Mouse (Mus musculus) G1E-ER4 (cell line): ENCODE results near the gene Cbll1. TPM values are rescaled to one million over a fixed set of nuclear protein-coding genes. Genes with fewer than 3 reads are reported as not detected.

Source experiments
- GATA1 ChIP-seq: IDR thresholded peaks from one replicate; pipeline ENCODE4 v1.8.0; 2012; ENCODE audit warnings: low read length, inconsistent platforms
- polyA plus RNA-seq: library from polyadenylated mRNA; stranded (reverse); fragments of >175 nt; gene quantifications from 2 replicates; pipeline ENCODE4 v1.2.3, GENCODE M21; 2012

The Cbll1 gene
- 2.5 and 2.9 TPM in 2 replicates for polyA plus RNA-seq

- TF ChIP-seq GATA1: no peak
Measured at GRCm38 (mm10) chr12:31499314-31500131, at the start of gene Cbll1. Gene Cbll1, minus strand, starts transcription at chr12:31499616.

- no peak for TF ChIP-seq GATA1
Measured at GRCm38 (mm10) chr12:31546061-31546460, 46.6 kb upstream of the Cbll1 start.

GRCm38 (mm10) chr12:31545219-31545618 lies 45.8 kb upstream of the Cbll1 start:
- TF ChIP-seq GATA1: no peak

GRCm38 (mm10) chr12:31541541-31541940 lies 42.1 kb upstream of the Cbll1 start:
- TF ChIP-seq GATA1: no peak

GRCm38 (mm10) chr12:31539783-31540182 lies 40.4 kb upstream of the Cbll1 start:
- no peak for TF ChIP-seq GATA1

- TF ChIP-seq GATA1: no peak
Measured at GRCm38 (mm10) chr12:31537515-31538230, 38.3 kb upstream of the Cbll1 start.

- no peak for TF ChIP-seq GATA1
Measured at GRCm38 (mm10) chr12:31534060-31534843, 34.8 kb upstream of the Cbll1 start.

- no peak for TF ChIP-seq GATA1
Measured at GRCm38 (mm10) chr12:31533218-31533908, 33.9 kb upstream of the Cbll1 start.

GRCm38 (mm10) chr12:31532054-31532453 lies 32.6 kb upstream of the Cbll1 start:
- no peak for TF ChIP-seq GATA1

- TF ChIP-seq GATA1: no peak
Measured at GRCm38 (mm10) chr12:31527407-31527806, 28.0 kb upstream of the Cbll1 start.

GRCm38 (mm10) chr12:31521371-31521770 lies 22.0 kb upstream of the Cbll1 start:
- TF ChIP-seq GATA1: no peak

GRCm38 (mm10) chr12:31520119-31520518 lies 20.7 kb upstream of the Cbll1 start:
- TF ChIP-seq GATA1: no peak

- no peak for TF ChIP-seq GATA1
Measured at GRCm38 (mm10) chr12:31513724-31514503, 14.5 kb upstream of the Cbll1 start.

- TF ChIP-seq GATA1: no peak
Measured at GRCm38 (mm10) chr12:31512634-31513411, 13.4 kb upstream of the Cbll1 start.
